Mouse (Mus musculus) layer of hippocampus, adult 9-11 months (tissue): ENCODE data around the gene Svop.

Experiments used
- DNase-seq: peaks from one replicate; pipeline ENCODE4 v3.0.0; 2022

Gene Svop

DNA sequence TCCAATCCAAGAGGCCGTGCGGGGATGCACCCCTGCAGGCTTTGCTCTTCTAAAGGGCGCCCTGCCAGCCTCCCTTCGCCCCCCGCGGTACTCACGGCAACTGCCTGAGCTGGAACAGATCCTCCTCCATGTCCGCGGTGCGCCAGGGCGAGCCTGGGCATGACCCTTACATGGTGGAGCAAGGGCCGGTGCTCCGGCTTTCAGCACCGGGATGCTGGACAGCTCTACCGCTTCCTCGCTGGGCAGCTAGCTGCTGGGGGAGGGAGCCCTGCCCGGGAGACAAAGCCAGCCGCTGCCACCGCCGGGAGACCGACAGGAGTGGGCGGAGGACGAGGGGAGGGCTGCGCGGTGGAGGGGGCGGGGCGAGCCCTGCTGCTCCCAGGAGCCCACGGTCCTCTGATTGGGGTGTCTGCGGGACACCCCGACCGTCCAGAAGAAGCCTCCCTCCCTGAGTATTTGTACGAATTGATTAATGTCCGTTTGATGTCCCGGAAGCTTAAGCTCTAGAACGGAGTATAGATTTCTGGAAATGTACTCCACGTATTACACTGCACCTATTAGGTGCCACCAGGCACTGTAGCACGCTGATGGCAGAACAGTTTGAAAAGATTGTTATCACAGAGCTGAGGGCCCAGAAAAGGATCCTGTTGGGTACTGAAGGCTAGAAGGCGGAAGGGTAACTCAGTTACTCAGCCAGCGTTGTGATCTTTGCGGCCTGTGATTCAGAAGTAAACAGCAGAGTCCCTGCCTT lies at the start of gene Svop:
TSS of gene Svop (minus strand) at position 514 of the 751 bp plus-strand sequence.
- peak; percentile 78 for DNase-seq

DNA sequence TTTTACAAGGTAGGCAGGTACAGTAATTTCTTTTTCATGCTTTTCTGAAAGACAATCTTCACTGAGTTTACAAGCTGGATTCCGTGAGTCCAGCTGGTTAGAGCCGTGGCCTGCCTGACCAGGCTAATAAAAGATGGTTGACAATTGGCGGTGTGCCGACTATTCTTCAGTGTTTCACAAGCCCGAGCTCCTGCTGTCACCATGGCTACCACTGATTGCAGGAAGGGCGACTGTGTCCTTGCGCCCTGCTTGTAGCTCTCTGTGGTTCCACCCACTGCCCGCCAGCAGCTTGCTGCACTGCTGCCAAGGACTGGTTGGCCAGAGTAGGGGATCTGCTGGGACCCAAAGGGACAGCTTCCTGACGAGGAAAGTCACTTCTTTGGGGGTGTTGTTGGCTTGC lies 47.8 kb upstream of the Svop start:
- peak; percentile 88 for DNase-seq

DNA sequence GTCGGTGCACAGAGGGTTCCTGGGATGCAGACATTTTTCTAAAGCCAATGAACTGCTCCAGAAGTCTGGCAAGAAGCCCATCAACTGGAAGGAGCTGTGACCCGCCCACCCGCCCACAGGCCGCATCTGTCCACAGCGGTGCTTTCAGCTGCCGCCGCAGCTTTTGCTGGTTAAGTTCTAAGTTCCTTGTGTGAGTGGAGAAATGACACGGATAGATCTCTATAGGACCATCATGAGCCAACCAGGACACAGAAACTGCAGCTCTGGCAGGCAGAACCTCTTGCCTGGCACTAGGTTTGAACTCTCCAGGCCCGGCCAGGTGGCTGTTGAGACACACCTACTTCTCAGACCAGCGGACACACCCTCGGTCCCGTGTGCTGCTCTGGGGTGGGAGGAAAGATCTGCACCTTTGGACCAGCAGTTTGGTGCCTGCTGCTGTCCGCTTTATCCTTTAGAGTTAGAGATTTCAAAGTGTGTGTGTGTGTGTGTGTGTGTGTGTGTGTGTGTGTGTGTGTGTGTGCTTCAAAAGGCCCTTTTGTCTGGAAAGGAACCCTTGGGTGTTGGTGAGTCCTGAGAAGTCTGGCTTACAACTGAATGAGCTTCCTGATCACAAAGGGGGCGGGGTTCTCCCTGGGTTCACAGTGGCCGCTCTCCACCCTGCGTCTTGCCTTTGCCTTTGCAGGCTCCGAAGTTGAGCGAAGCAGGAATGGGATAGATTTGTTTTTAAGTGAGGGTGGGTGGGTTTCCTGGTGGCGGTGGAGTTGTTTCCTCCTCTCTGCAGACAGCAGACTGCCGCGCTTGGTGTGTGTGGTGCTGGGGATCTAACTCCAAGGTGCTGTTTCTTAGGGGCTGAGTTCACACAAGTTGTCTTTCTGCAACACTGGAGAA lies 47.2 kb upstream of the Svop start:
- no peak for DNase-seq

DNA sequence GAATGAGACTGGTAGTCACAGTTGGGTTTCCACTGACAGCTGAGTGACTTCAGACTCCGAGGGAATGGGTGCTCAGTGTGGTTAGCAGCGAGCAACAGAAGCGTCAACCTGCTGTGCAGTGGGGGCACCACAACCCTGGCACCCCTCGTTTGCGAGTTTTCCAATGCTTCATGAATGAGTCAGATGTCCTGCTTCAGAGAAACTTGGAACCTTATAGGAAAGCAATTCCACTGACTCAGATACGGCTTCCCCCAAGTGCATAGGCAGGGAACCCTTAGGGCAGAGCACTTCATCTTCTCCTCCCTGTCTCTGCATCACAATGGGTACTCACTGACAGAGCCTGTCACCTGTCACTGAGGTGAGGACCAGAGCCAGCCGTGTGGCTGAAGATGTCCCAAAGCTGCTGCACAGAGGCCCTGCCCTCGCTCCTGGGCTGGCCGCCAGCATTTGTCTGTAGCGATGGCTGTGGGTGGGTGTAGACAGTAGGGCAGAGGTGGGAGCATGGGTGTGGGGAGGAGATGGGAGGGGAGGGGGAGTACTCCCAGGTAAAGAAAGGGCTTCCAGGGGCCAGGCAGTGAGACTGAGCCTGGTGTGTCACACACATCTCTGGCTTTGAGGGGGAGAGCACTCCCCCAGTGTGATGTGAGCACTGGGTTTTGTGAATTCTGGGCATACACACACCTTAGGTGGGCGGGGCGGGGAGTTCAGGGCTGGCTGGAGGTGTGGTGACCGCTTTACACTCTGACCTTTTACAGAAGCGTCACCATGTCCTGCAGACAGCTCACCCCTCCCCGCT lies 46.3 kb upstream of the Svop start:
- DNase-seq: no peak

DNA sequence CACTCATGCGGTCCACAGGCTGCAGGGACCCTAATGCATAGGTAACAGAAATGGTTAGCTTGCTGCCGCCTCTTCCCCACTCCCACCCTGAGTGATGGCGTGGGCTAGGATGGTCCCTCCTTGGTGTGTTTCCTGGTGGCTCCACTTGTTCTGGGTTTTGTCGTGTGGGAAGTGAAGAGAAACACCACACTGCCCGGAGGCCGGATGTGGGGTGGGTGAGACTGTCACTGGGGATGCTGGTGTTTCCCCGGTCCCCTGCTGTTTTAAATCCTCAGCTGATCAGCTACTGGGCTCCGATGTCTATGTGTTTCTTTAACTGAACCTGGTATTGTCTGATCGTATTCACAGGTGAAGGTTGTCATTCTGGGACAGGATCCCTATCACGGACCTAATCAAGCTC lies 44.1 kb upstream of the Svop start:
- no peak for DNase-seq

DNA sequence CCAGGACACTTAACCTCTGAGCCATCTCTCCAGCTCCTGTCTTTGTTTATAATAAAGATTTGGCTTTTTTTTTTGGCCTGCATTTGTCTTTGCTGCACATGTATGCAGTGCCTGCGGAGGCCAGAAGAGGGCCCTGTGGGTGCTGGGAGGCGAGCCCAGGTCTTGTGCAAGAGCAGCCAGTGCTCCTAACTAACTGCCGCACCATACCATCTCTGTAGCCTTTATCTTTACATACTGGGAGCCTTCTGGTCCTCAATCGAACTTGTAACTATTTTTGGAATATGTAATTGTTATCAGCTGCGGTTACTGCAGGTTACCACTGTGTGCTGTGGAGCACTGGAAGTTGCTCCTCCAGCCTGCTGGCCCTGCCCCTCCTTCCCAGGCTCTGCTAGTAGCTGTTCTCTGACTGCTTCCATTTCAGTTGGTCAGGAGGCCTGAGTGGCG lies 42.7 kb upstream of the Svop start:
- no peak for DNase-seq

DNA sequence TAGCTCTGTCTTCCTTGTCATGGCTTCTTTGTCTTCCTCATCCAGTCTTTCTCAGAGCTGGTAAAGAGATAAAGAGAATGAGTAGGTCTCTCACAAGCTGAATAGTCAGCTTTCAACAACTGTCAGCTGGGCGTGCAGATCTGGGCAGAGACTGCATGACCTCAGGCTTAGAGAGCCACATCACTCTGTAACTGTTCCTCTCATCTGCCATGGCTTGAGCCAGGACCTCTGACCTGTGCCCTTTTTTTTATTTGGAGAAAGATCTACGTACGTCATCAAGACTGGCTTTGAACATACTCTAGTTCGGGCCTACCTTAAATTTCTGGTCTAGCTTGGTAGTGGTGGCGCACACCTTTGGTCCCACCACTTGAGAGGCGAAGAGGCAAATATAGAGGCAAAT lies 41.5 kb upstream of the Svop start:
- no peak for DNase-seq

DNA sequence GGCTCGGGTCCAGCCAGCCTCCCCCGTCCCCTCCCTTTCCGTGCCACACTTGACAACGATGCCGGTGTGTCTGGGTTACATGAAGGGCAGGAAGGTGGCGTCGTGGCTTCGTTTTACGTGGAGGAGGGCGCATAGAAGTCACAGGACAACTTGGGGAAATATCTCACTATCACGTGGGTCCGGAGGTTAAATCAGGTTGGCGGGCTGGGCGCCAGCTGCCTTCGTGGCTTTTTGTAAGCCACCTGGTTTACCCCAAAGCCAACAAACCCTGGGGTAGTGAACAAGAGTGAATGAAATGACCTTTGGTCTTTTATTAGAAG lies 40.1 kb upstream of the Svop start:
- no peak for DNase-seq

DNA sequence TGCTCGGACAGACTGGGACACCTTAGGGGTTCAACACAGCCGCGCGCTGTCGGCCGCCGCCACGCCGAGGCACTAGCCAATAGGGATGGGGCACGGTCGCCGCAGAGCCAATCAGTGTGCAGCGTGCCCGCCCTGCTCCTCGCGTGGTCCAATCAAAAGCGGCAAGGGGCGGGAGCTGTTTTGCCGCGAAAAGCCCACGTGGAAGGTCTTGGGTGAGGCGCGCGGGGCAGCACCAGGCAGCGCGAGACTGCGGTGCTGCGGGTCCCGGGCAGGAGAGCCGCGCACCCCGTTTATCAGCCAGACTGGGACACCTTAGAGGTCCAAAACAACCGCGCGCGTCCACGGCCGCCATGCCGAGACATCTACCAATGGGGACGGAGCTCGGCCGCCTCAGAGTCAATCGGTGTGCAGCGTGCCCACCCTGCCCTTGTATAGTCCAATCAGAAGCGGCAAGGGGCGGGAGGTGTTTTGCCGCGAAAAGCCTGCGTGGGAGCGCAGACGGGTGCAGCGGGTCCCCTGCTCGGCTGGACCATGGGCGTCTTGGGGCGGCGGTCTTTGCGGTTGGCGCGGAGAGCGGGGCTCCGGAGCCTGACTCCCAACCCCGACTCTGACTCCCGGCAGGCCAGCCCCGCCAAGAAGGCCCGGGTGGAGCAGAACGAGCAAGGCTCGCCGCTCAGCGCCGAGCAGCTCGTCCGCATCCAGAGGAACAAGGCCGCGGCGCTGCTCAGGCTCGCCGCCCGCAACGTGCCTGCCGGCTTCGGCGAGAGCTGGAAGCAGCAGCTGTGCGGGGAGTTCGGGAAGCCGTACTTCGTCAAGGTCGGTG lies 39.5 kb upstream of the Svop start:
- peak; percentile 93 for DNase-seq

DNA sequence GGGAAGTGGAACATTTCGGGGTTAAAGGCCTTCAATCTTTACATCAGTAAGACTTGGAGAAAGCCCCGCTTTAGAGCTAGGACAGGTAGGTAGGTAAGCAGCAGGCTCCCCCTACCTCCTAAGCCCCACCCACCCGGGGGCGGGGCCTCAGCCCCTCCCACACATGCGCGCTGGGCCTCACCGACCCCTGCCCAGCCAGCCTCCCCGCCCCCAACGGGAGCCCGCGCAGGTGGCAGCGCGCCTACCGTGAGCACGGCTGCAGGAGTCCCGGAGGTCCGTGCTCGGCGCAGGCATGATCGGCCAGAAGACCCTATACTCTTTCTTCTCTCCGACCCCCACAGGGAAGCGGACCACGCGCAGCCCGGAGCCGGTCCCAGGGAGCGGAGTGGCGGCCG lies 38.8 kb upstream of the Svop start, which contains the start of gene Ung:
TSS of gene Ung (plus strand) at position 176 of the 395 bp plus-strand sequence.
- DNase-seq: no peak

DNA sequence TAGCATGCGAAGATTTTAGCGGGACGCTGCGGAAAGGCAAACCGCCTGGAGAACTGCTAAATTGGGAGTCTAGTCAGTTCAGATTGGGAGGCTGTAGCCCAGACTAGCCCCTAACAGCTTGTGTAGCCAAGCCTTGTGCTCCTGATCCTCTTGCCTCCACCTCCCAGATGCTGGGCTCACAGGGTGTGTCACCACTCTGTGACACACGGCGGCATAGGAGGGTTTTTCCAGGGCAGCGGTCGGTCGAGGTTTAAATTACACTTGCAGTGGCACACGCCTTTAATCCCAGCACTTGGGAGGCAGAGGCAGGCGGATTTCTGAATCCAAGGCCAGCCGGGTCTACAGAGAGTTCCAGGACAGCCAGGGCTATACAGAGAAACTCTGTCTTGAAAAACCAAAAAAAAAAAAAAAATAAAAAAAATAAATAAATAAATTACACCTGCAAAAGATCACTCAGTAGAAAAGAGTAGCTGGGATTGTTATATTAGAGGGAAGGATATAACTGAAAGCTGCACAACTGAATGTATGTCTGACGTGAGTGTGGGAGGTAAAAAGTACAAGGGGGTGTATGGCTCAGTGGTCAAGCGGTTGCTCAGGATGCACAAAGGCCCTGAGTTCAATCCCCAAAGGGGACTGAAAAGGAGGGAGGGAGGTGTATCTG lies 38.3 kb upstream of the Svop start:
- no peak for DNase-seq

DNA sequence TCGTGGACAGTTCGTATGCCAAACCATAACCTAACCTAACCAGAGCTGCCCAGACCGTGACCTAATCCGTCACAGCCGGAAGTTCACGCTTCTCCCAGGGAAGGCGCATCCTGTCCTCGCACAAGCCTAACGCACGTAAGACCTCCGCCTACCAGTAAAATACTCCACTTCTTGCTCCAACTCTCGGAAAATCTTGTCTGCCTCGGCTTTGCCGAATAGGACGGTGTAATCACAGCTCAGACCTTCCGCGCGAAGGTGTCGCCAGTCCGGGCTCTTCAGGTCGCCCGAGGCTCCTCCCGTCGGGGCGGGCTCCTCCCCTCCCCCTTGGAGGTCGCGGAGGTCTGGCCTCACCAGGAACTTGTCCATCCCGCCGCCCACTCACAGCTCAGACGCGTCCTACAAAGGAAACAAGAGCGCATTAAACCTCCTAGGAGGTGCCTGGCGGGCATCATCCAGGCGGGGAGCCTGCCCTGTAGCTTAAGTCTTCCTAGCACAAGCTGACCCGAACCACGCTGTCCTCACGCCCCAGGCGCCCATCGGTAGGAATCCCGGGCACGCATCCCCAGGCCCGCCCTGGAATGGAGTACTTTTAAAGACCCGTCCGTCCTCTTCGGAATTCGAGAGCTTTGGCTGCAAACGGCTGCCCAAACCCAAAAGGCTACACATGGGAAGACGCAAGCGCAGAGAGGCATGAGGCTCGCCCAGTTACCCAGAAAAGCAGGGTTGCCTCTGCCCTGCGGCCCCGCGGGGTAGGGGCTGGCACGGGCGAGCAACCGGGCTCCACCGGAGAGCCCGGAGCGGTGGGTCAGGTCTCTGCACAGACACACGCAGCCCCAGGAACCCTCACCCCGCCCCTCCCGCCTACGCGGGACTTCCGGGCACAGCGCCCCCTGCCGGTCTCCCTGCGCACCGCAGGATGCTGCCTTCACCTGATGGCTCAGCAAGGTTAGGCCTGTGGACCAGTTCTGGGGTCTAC lies 36.3 kb upstream of the Svop start, which contains the start of gene Alkbh2:
TSS of gene Alkbh2 (minus strand) at position 845 of the 976 bp plus-strand sequence.
- DNase-seq: peak; percentile 67

DNA sequence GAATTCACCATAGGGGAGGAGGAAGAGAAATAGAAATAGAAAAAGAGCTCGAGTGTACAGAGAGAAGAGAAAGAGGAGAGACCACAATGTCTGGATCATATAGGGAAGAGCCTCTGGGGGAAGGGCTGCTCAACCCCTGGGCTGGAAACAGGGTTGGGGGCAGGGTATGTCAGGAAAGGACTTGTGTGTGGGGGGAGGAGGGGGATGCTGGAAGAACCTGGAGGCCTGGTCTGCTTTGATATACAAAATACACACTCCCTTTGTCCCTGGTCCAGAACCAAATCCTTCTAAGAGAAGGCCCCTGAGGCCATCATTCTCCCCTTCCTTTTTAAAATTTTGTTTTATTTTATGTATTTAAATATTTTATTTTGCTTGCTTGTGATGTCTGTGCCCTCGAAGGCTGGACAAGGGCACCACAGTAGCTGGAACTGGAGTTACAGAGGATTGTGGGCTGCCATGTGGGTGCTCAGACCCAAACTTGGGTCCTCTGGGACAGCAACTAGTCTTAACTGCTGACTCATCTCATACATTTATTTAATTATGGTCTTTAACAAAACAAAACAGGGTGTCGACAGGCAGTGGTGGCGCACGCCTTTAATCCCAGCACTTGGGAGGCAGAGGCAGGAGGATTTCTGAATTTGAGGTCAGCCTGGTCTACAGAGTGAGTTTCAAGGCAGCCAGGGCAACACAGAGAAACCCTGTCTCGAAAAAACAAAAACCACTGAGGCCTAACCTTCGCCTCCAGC lies 35.3 kb upstream of the Svop start:
- no peak for DNase-seq

DNA sequence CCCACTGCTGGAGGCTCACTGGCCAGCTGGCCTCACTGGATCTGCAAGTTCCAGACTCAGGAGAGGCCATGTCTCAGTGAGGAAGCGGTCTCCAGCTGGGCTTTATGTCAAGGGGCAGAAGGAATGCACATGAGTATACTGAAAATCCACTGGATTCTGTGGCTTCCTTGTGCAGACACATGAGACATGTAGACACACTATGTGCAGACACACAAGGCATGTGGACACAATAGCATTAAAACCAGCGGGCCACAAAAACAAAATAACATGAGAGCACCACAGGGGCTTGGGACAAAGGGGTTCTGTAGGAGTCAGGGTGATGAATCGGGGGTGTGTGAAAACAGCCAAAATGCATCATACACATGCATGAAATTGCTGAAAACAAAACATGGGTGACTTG lies 34.6 kb upstream of the Svop start:
- DNase-seq: no peak

DNA sequence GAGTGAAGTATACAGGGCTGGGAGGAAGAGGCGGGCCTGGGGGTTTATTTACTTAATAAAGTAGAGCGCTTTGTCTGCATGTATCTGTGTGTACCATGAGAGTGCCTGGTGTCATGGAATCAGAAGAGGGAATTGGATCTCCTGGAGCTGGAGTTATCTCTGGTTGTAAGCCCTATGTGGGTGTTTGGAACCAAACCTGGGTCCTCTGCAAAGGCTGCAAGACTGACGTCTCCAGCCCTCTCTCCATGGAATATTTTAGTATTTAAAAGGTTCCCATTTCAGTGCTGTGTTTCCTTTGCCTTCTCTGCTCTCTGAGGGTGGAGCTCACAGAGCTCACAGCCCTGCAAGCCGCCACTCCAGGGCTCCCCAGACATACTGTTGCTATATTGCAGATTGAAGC lies 28.4 kb upstream of the Svop start:
- DNase-seq: no peak

DNA sequence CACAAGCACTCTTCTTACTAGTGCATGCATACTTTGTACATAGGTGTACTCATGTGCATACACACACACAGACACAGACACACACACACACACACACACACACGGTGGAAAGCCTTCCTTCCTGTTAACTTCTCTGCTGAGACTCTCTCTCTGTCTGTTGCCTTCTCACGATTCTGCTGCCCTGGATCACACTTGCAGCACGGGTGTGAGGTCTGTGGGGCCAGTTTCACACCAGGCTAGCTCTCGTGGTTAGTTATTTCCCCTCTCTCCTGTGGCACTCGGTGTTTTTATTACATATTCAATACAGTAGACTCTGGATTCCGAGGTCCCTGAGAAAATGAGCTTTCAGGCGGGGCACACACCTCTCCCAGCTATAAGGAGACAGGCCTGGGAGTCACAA lies 25.2 kb upstream of the Svop start:
- no peak for DNase-seq

DNA sequence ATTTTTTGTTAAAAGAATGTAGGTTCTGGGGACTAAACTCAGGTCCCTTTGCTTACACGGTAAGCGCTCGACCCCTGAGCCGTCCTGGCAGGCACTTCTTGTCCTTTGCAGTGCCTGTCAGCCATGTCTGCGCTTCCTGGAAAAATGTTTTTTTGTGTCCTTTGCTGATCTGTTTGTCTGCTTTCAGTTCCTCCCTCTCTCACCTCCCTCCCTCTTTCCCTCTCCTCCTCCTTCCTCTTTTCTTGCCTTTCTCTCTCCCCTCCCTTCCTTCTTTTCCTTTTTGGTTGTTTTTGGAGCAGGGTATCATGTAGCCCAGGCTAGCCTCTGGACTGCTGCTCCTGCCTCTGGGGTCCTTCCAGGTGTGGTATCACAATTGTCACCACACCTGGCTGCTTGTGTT lies 23.7 kb upstream of the Svop start:
- no peak for DNase-seq

DNA sequence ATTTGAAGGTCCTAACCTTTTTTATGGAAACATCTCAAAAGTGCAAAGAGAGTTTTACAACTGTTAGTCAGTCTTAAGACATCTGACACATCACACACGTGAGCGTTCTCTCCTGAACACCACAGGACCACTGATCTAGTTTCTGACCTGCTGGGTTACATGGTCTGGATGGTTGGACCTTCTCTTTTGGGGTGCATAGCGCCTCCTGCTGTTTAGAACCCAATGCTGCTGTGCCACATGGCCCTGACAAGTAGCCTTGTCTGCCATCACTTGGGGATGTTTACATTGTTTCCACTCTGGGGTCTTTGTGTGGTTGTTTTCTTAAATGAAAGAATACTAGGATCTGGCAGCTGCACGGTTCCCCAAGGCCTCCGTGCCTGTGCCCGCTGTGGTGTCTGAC lies 22.0 kb upstream of the Svop start:
- no peak for DNase-seq

DNA sequence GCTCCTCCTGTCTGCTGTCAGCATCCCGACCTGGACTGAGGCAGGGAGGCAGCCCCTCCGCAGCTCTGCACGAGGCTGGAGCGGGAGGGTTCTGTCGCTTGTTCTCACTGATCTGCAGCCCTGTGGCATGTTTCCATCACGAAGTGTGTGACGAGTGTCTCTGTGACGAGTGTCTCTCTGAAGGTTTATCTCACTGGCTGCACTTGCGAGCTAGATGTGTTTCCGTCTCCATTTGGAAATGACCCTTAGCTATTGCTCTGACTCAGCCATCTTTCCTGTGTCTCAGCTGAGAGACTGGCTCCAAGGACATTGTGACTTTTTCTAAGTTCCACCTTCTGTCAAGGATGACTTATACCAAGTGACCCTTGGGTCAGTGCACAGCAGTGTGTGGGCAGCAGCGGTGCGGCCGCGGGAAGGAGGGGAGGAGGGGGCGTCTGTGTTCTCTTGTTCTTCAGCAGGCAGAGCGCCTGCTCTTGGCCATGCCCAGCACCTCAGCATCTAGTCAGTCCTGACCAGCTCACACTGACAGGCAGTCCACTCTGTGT lies 15.1 kb upstream of the Svop start:
- DNase-seq: no peak

DNA sequence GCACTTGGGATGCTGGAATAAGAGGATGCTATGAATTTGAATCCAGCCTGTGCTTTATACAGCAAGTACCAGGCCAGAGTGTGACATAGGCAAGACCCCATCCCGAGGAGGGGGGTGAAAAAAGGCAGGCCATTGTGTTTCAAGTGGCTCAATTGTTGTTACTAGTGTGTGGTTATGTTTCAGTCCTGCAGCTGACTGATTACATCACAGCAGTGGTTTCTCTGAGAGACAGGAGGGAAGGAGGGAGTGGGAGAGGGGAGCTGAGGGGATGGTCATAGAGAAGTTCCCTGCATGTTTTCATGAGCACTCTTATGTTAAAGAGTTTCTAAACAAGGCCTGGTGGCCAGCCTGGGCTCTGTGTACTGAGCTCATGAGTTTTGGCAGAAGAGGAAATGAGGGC lies 11.4 kb upstream of the Svop start:
- peak; percentile 87 for DNase-seq
